Mouse (Mus musculus): ENCODE data around the gene Defb33. TPM values are rescaled to one million over a fixed set of nuclear protein-coding genes. Genes with fewer than 3 reads are reported as not detected.

Gene Defb33
- total RNA-seq (2021) = not detected
- long read RNA-seq, experiment 1 = 0 reads
- long read RNA-seq, experiment 2 = 0 reads

- no peak for DNase-seq (ENCODE audit: low spot score in 2 of 2)
Observed at GRCm38 (mm10) chr8:20892369-20892768, at the start of gene Defb33. Defb33 (plus strand) TSS chr8:20892669.

- DNase-seq (ENCODE audit: low spot score in 2 of 2) = no peak
Observed at GRCm38 (mm10) chr8:20874608-20875007, 17.9 kb upstream of the Defb33 start.

- DNase-seq (ENCODE audit: low spot score in 2 of 2) = no peak
Observed at GRCm38 (mm10) chr8:20902527-20902926, 10.1 kb downstream of the Defb33 start, which contains the start of gene Gm15056. Gm15056 (minus strand) TSS chr8:20902627.

GRCm38 (mm10) chr8:20907119-20907518 lies 14.7 kb downstream of the Defb33 start:
- DNase-seq (ENCODE audit: low spot score in 2 of 2) = no peak

GRCm38 (mm10) chr8:20908256-20908655 lies 15.8 kb downstream of the Defb33 start:
- DNase-seq (ENCODE audit: low spot score in 2 of 2) = no peak

GRCm38 (mm10) chr8:20912288-20912687 lies 19.8 kb downstream of the Defb33 start:
- no peak for DNase-seq (ENCODE audit: low spot score in 2 of 2)

GRCm38 (mm10) chr8:20921971-20922370 lies 29.5 kb downstream of the Defb33 start, which contains the start of gene Gm6040:
Gm6040 (minus strand) TSS chr8:20922071.
- DNase-seq (ENCODE audit: low spot score in 2 of 2) = no peak

- no peak for DNase-seq (ENCODE audit: low spot score in 2 of 2)
Observed at GRCm38 (mm10) chr8:20944610-20945009, 52.1 kb downstream of the Defb33 start, which contains the start of gene AY761185. AY761185 (minus strand) TSS chr8:20944710.

Other genes with a start within 250 kb of the Defb33 start
- gene Gm15056, start 10.0 kb downstream of the Defb33 start, total RNA-seq (2021) = not detected
- not detected for gene Gm6040, start 29.4 kb downstream of the Defb33 start, total RNA-seq (2021)
- gene AY761185, start 52.0 kb downstream of the Defb33 start, total RNA-seq (2021) = not detected
- not detected for gene Defa21, start 132.9 kb downstream of the Defb33 start, total RNA-seq (2021)
- gene Defa23, start 162.4 kb downstream of the Defb33 start, total RNA-seq (2021) = not detected
- not detected for gene Defa35, start 172.4 kb downstream of the Defb33 start, total RNA-seq (2021)
- not detected for gene Defa25, start 191.8 kb downstream of the Defb33 start, total RNA-seq (2021)
- gene Gm14851, start 203.4 kb downstream of the Defb33 start, total RNA-seq (2021) = not detected
- gene Defa30, start 242.0 kb downstream of the Defb33 start, total RNA-seq (2021) = not detected